Mouse (Mus musculus): ENCODE results near the gene Zfp950. TPM values are rescaled to one million over a fixed set of nuclear protein-coding genes. Genes with fewer than 3 reads are reported as not detected.
"Not testable (repeated sequence)": the region's sequence is repeated elsewhere in the genome, so short reads cannot be mapped to it uniquely, and the experiment has no call there.

Gene Zfp950
- 25.9 and 26.3 TPM in 2 replicates for polyA plus RNA-seq (2014; fragmentation: Nextera tagmentation; extraction: Ambion mirVana)

DNA sequence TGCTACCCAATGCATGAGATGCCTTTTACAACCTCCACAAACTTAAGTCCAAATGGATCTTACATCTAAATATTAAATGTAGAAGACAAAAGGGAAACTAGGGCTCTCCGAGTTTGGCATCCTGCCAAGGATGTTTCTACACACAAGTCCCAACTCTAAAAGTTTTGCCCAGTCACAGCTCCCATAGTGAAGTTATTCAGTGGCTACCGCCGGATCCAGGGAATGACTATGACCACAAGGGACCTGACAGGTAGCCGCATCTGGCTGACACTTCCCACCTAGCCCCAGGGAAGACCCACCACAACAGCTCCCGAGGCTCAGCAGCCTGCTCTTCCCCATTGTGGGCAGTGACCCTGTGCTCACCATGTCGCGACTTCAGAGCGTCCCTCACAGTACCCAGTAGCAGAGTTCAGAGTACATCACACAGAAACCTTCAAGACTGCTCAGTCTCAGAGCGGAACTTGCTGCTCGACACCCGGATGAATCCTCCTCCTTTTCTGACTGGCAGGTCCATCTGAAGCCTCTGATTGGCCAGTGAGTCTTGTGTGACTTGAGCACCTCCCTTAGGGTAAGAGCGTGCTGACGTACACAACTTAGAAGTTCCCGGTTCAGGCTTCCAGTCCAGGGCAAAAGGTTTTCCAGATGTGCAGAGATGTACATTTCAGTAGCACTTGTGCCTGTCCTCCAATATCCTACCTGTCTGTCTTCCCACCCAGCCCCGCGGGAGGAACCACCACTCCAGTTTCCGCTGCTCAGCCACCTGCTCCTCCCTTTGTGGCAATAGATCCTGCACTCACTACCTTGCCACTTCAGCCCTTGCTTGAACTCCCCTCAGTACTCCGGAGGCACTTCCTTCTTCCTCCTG is at the start of gene Zfp950:
Zfp950 (minus strand) TSS at position 499 of the 865 bp plus-strand sequence.
- Histone ChIP-seq H3K4me2 (peak within 1 kb of the TSS; percentile 77), H3K9ac (ENCODE audit: low read depth, low read length) (peak within 1 kb of the TSS; percentile 86), H3K27ac (ENCODE audit: low read depth, low read length) (peak within 1 kb of the TSS; percentile 35; the same call in 1 of the 2 replicates), H3K4me1 (ENCODE audit: control insufficient read depth, insufficient read depth, low read length) (peaks cover 5% of the 10 kb centered on the region), H3K4me3 (ENCODE audit: low read depth, low read length) (peak within 1 kb of the TSS; percentile 92), H3K36me3 (ENCODE audit: control insufficient read depth, insufficient read depth, low read length) (no peaks in the 10 kb centered on the region; the same call in 1 of the 2 replicates), H3K9me3 (replicated peaks; ENCODE audit: control insufficient read depth, low read length) (no peaks in the 10 kb centered on the region), H3K27me3 (ENCODE audit: control insufficient read depth, insufficient read depth, low read length) (no peaks in the 10 kb centered on the region)
- peak; percentile 99 for ATAC-seq (replicated peaks; ENCODE audit: insufficient number of reproducible peaks, low FRiP score, low TSS enrichment)
- WGBS (ENCODE audit: insufficient replicate concordance), result under 1% methylated on average over 18 of the region's 18 CpGs

DNA sequence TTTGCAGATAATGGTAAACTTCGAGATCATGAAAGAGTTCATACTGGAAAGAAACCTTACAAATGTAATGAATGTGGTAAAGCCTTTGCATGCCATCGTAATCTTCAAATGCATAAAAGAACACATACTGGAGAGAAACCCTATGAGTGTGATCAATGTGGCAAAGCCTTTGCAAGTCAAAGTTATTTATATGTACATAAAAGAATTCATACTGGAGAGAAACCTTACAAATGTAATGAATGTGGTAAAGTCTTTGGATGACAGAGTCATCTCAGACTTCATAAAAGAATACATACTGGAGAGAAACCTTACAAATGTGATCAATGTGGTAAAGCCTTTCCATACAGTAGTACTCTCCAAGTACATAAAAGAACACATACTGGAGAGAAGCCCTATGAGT is 43.0 kb upstream of the Zfp950 start, which contains the start of gene Gm6020:
Gm6020 (plus strand) TSS at position 301 of the 400 bp plus-strand sequence.
- H3K4me1 ChIP-seq (ENCODE audit: control insufficient read depth, insufficient read depth, low read length); H3K9me3 ChIP-seq (replicated peaks; ENCODE audit: control insufficient read depth, low read length); H3K27me3 ChIP-seq (ENCODE audit: control insufficient read depth, insufficient read depth, low read length); H3K4me3 ChIP-seq (ENCODE audit: low read depth, low read length); H3K27ac ChIP-seq (ENCODE audit: low read depth, low read length); ATAC-seq (replicated peaks; ENCODE audit: insufficient number of reproducible peaks, low FRiP score, low TSS enrichment); H3K36me3 ChIP-seq (ENCODE audit: control insufficient read depth, insufficient read depth, low read length); H3K9ac ChIP-seq (ENCODE audit: low read depth, low read length); H3K4me2 ChIP-seq: not testable (repeated sequence)
- WGBS (ENCODE audit: insufficient replicate concordance), result 68% methylated on average over 2 of the region's 2 CpGs

DNA sequence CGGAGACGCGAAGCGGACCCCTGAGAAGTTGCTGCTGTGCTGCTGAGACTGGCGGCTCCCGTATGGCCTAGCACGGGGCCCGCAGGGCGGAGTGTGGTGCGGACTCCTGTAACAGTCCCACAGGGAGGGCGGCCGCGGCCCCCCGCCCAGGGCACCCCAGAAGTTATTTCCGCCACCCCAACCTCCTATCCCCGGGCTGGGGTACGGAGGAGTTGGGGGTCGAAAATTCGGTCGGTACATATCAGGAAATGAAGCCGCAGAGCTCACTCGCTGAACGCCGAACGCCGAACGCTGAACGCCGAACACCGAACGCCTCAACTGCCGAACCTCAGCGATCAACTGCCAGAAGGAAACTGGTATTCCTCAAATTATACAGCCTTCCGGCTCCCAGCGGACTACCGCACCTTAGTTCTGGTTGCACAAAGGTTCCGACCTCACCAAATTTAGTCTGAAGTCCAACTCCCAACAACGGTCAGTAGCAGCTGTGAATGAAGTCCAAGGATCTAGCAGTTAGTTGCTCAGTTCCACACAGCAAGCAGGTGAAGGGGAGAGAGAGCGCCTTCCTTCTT is 35.2 kb upstream of the Zfp950 start, which contains the start of gene Gm7102:
Gm7102 (minus strand) TSS at position 554 of the 569 bp plus-strand sequence.
- H3K36me3 ChIP-seq (ENCODE audit: control insufficient read depth, insufficient read depth, low read length), result no peaks in the 10 kb centered on the region
- no peaks in the 10 kb centered on the region for H3K9me3 ChIP-seq (replicated peaks; ENCODE audit: control insufficient read depth, low read length)
- H3K27me3 ChIP-seq (ENCODE audit: control insufficient read depth, insufficient read depth, low read length), result no peaks in the 10 kb centered on the region
- H3K4me2 ChIP-seq, result peak within 1 kb of the TSS; percentile 73
- peak within 1 kb of the TSS; percentile 45 for H3K4me3 ChIP-seq (ENCODE audit: low read depth, low read length)
- ATAC-seq (replicated peaks; ENCODE audit: insufficient number of reproducible peaks, low FRiP score, low TSS enrichment), result no peak
- 21% methylated on average over 39 of the region's 39 CpGs for WGBS (ENCODE audit: insufficient replicate concordance)
- H3K27ac ChIP-seq (ENCODE audit: low read depth, low read length), result no peak within 1 kb of the TSS
- peak within 1 kb of the TSS; percentile 65 for H3K9ac ChIP-seq (ENCODE audit: low read depth, low read length)
- no peaks in the 10 kb centered on the region for H3K4me1 ChIP-seq (ENCODE audit: control insufficient read depth, insufficient read depth, low read length)

DNA sequence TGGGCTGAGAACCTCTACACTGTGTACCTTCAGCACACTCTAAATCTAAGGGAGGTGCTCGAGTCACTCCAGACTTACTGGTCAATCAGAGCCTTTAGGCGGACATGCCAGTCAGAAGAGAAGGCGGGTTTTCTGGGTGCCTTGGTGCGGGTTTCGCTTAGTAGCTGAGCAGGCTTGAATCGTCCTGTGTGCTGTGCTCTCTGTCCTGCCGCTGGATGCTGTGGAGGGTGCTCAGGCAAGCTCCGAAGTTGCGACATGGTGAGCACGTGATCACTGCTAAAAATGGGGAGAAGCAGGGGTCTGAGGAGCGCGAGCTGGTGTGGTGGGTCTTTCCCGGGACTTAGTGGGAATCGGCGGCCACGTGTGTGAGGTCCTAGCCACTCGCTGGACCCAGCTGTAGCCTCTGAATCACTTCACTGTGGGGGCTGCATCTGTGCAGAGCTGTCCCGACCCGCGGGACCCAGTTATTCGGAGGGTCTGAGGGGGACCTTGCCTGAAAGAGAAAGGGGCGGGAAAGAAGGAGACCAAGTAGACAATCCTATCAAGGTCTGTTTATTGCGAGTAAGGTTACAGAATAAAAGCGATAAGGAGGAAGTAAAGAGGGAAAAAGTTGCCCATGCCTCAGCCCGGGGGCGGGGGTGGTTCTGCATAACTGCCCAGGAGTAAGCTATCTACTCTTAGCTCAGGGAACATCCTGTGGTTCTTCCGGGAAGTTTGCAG is 11.2 kb upstream of the Zfp950 start:
- H3K4me3 ChIP-seq (ENCODE audit: low read depth, low read length), result peak overlapping the region; percentile 46
- WGBS (ENCODE audit: insufficient replicate concordance), result 5% methylated on average over 27 of the region's 27 CpGs
- peak; percentile 49 for ATAC-seq (replicated peaks; ENCODE audit: insufficient number of reproducible peaks, low FRiP score, low TSS enrichment)
- H3K4me1 ChIP-seq (ENCODE audit: control insufficient read depth, insufficient read depth, low read length), result no peaks in the 10 kb centered on the region
- no peaks in the 10 kb centered on the region for H3K27me3 ChIP-seq (ENCODE audit: control insufficient read depth, insufficient read depth, low read length)
- H3K4me2 ChIP-seq, result peak overlapping the region; percentile 80
- H3K9ac ChIP-seq (ENCODE audit: low read depth, low read length), result peak overlapping the region; percentile 62
- no peaks in the 10 kb centered on the region for H3K36me3 ChIP-seq (ENCODE audit: control insufficient read depth, insufficient read depth, low read length)
- no peak overlapping the region for H3K27ac ChIP-seq (ENCODE audit: low read depth, low read length)
- no peaks in the 10 kb centered on the region for H3K9me3 ChIP-seq (replicated peaks; ENCODE audit: control insufficient read depth, low read length)

DNA sequence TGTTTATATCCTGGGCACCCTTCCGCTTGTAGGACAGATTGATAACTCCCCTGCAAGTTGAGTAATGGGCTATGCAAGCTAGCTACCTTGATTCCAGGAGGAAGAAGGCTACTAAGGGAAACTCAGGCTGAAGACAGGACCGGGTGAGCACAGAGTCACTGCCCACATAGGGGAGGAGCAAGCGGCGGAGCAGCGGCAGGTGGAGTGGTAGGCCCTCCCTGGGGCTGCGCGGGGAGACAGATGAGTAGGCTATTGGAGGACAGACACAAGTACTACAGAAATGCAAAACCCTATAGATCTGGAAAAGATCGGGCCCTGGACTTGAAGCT is 10.7 kb upstream of the Zfp950 start:
- H3K27me3 ChIP-seq (ENCODE audit: control insufficient read depth, insufficient read depth, low read length), result no peaks in the 10 kb centered on the region
- peak overlapping the region; percentile 46 for H3K4me3 ChIP-seq (ENCODE audit: low read depth, low read length)
- peak overlapping the region; percentile 80 for H3K4me2 ChIP-seq
- 7% methylated on average over 8 of the region's 8 CpGs for WGBS (ENCODE audit: insufficient replicate concordance)
- no peak overlapping the region for H3K27ac ChIP-seq (ENCODE audit: low read depth, low read length)
- peak; percentile 52; the same call in 1 of the 2 replicates for ATAC-seq (replicated peaks; ENCODE audit: insufficient number of reproducible peaks, low FRiP score, low TSS enrichment)
- no peaks in the 10 kb centered on the region for H3K4me1 ChIP-seq (ENCODE audit: control insufficient read depth, insufficient read depth, low read length)
- peak overlapping the region; percentile 62; the same call in 1 of the 2 replicates for H3K9ac ChIP-seq (ENCODE audit: low read depth, low read length)
- no peaks in the 10 kb centered on the region for H3K36me3 ChIP-seq (ENCODE audit: control insufficient read depth, insufficient read depth, low read length)
- no peaks in the 10 kb centered on the region for H3K9me3 ChIP-seq (replicated peaks; ENCODE audit: control insufficient read depth, low read length)

DNA sequence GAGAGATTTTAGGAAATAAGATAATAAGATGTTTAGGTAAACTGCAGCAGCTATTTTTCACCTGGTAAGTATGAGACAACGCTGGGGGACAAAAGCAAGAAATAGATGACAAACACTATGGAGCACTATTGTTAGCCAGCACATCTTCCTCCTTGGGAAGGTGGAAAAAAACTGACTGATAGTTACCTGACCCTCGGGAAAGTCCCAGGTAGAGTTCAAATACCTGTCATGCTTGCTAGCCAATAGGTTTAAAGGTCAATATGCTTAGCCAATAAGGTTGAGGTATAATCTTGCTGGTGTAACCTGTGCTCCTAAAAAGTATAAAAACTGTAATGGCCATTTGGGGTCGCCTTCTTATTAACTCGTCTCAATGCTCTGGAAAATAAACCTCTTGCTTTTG is 659 bp upstream of the Zfp950 start:
- 18% methylated on average over 4 of the region's 4 CpGs for WGBS (ENCODE audit: insufficient replicate concordance)
- peaks cover 5% of the 10 kb centered on the region for H3K4me1 ChIP-seq (ENCODE audit: control insufficient read depth, insufficient read depth, low read length)
- no peak overlapping the region; the same call in 1 of the 2 replicates for H3K27ac ChIP-seq (ENCODE audit: low read depth, low read length)
- ATAC-seq (replicated peaks; ENCODE audit: insufficient number of reproducible peaks, low FRiP score, low TSS enrichment), result no peak
- peak overlapping the region; percentile 92 for H3K4me3 ChIP-seq (ENCODE audit: low read depth, low read length)
- H3K9me3 ChIP-seq (replicated peaks; ENCODE audit: control insufficient read depth, low read length), result no peaks in the 10 kb centered on the region
- H3K36me3 ChIP-seq (ENCODE audit: control insufficient read depth, insufficient read depth, low read length), result no peaks in the 10 kb centered on the region; the same call in 1 of the 2 replicates
- H3K27me3 ChIP-seq (ENCODE audit: control insufficient read depth, insufficient read depth, low read length), result no peaks in the 10 kb centered on the region
- no peak overlapping the region; the same call in 1 of the 2 replicates for H3K9ac ChIP-seq (ENCODE audit: low read depth, low read length)
- H3K4me2 ChIP-seq, result peak overlapping the region; percentile 77

DNA sequence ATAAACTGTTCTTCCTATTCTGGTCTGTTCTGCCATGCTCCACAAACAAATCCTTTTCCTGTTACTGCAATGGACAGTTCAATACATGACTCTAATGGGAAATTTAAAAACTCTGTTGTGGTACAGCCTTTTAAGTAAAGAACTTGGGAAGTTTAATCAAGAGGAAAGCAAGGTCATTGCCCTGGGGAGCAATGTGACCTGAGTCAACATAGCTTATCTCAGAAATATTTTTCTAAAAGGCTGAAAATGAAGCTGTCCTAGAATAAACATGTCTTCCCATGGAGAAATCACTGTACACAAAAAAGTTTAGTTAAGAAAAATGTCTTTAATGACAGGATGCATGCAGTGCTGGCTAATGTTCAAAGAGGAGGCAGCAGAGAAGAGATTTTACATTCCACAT is 2.0 kb downstream of the Zfp950 start:
- Histone ChIP-seq H3K4me2 (no peak overlapping the region), H3K4me1 (ENCODE audit: control insufficient read depth, insufficient read depth, low read length) (peaks cover 5% of the 10 kb centered on the region), H3K9ac (ENCODE audit: low read depth, low read length) (no peak overlapping the region), H3K27ac (ENCODE audit: low read depth, low read length) (no peak overlapping the region), H3K36me3 (ENCODE audit: control insufficient read depth, insufficient read depth, low read length) (no peaks in the 10 kb centered on the region; the same call in 1 of the 2 replicates), H3K4me3 (ENCODE audit: low read depth, low read length) (no peak overlapping the region), H3K27me3 (ENCODE audit: control insufficient read depth, insufficient read depth, low read length) (no peaks in the 10 kb centered on the region), H3K9me3 (replicated peaks; ENCODE audit: control insufficient read depth, low read length) (no peaks in the 10 kb centered on the region)
- ATAC-seq (replicated peaks; ENCODE audit: insufficient number of reproducible peaks, low FRiP score, low TSS enrichment), result no peak

DNA sequence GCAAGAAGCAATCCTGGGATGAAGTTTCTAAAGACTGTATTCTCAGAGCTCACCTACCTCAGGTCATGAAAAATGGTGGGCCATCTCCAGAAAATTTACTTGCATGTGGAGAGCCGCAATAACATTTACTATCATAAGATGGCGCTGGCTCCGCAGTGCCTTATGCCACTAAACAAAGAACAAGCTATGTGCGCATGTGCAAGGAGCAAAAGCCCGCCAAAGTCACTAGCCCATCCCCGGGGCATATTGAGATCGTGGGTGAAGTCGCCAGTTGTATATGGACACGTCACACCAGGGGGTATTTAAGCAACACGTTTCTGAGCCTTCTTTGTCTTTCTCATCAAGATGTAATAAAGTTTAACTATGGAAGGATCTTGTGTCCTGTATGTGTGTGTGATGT is 9.5 kb downstream of the Zfp950 start:
- Histone ChIP-seq H3K4me3 (ENCODE audit: low read depth, low read length) (no peak overlapping the region), H3K9ac (ENCODE audit: low read depth, low read length) (no peak overlapping the region), H3K4me2 (no peak overlapping the region), H3K27ac (ENCODE audit: low read depth, low read length) (no peak overlapping the region), H3K4me1 (ENCODE audit: control insufficient read depth, insufficient read depth, low read length) (no peaks in the 10 kb centered on the region), H3K27me3 (ENCODE audit: control insufficient read depth, insufficient read depth, low read length) (no peaks in the 10 kb centered on the region), H3K9me3 (replicated peaks; ENCODE audit: control insufficient read depth, low read length) (no peaks in the 10 kb centered on the region), H3K36me3 (ENCODE audit: control insufficient read depth, insufficient read depth, low read length) (no peaks in the 10 kb centered on the region; the same call in 1 of the 2 replicates)
- 85% methylated on average over 10 of the region's 10 CpGs for WGBS (ENCODE audit: insufficient replicate concordance)
- no peak for ATAC-seq (replicated peaks; ENCODE audit: insufficient number of reproducible peaks, low FRiP score, low TSS enrichment)

Measured in heart, embryonic 11.5 days (tissue).